Mouse (Mus musculus) c-Kit-positive CD71-negative TER-119-negative erythroid progenitor cells, embryonic 14.5 days (primary cell): ENCODE data around the gene Lrrc10.
"Not testable (repeated sequence)": the region's sequence is repeated elsewhere in the genome, so short reads cannot be mapped to it uniquely, and the experiment has no call there.

ENCODE experiments used
- DNase-seq: peaks from one replicate; pipeline ENCODE4 v3.0.0-alpha.2; 2013; ENCODE audit warnings: low read depth

Gene Lrrc10

GRCm38 (mm10) chr10:117045175-117046056, at the start of gene Lrrc10:
Gene Lrrc10, plus strand, starts transcription at chr10:117045341.
- no peak for DNase-seq

- no peak for DNase-seq
Observed at GRCm38 (mm10) chr10:116995584-116996235, 49.4 kb upstream of the Lrrc10 start.

DNA sequence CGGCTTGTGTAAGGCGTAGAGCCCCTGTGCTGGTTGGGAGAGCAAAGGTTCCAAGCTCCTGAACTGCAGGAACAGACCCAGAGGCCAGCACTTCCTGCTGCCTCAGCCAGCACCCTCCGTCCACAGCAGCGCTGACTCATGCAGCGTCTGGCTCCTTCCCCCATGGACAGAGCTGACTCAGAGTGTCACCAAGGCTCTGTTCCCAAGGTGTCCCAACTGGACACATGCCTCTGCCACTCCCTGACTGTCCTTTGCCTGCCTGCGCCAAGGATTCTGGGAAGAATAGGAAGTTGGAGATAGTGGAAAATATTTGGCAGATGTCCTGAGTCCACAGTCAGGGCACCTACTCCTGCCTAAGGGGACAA, 48.9 kb upstream of the Lrrc10 start:
- peak; percentile 10 for DNase-seq

DNA sequence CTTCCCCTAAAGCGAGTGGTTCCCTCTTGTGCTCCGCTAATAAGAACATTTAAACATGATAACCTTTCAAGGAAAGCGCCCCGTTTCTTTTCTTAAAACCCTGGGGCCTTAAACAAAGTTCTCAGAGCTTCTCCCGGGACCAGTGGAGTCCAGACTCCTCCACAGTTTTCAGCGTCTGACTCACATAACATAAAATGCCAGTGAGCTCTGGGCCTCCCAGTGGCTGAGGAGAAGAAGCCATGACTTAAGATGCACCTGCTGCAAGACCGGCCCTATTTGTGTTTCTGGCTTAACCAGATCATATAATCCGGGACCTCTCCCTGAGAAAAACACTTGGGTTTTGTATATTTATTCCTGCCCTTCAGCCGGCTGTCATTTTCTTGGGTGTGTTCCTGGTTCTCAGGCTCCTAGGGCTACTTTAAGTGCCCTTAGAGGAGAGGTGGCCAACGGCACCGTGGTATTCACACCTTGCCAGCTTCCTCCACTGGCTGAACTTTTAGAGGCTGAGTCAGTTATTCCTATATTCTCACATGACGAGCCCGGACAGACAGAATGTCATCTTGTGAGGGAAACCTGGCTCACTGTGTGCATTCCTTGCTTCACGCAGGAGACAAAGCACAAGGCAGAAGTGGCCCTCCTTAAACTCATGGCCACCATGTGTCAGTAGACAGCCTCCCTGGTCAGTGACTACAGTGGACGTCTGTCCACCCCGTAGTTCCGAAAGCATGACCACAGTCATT, 46.3 kb upstream of the Lrrc10 start:
- no peak for DNase-seq

DNA sequence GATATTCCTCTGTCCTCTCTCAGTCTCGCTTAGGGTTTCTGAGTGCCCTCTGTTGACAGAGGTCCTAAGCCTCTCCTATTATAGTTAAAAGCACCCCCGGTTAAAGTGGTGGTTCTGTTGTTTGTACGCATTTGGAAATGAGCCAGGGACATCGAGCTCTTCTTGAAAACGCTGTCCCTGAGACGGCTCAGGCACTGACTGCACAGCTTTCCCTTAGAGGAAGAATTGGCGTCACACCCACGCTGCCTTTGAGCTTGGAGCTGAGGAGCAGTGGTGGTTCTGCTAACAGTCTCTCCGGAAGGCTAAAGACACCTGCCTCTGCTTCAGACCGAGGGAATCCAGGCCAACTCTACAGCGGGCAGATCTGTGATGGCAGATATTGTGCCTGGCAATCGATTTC, 44.2 kb upstream of the Lrrc10 start:
- DNase-seq, result no peak

DNA sequence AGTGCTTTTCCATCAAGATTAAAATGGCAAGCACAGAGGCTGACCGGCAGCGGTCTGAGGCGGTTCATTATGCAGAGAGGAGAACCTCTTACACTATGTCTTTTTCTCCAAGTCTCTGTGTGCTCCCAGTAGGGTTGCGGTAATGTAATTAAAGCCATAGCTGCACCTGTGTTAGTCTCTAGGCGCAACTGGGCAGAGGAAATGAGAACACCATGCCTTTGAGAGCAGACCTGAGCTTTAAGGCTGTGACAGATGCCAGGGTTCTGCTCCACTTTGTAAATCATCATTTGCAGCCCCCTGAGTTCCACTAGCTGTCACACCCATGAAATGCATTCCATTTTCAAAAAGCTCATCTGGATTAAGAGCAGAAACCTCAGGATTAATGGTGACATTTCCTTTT, 40.4 kb upstream of the Lrrc10 start:
- no peak for DNase-seq

DNA sequence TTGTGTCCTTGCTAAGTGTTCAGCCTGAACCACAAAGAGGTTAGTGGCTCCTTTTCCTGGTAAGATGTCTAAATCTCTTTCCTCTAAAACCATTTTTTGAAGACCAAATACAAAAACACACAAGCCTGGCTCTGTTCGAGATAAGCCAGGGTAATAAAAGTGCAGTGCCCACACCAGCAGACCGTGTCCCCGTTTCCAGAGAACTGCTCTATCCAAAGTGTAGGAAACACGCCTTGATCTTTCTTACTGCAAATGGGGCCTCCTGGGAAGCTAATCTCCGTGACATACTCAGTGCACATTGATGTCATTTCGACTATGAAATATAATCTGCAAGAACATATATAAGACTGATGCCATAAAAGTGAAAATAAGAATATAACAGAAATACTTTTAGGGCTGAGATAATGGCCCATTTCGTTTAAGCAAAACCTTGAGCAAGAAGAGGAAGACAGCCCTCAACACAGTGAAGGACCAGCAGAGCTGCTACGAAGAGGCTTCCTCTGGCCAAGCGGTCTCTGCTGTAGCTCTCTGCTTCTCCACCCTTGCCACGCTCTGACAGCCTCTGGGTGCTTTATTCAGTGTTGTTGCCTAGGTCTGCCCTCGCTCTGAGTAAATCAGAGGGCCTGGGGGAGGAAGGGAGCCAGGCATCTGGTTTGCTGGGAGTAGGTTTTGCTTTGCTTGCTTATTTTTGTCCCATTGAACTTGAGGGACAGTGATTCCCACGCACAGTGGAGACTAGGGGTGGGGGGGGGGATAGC, 39.3 kb upstream of the Lrrc10 start:
- no peak for DNase-seq

- no peak for DNase-seq
Observed at GRCm38 (mm10) chr10:117009691-117010090, 35.5 kb upstream of the Lrrc10 start.

DNA sequence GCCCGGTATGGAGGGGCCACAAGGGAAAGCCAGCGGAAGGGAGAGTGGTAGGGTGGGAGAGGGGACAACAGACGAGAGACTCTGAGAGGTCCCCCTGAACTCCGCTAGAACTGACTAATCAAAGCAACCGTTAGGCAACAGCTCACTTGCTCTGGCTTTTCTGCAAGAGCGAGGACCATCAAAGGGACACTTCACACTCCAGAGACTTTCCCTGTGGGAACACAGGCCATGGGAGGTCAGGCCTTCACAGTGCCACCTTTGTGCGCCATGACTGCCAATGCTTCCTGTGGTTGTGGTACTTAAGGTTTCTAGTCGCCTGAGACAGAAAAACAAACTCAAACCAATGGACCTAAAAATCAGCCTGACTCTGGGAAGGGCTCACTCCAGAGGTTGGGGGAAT, 34.1 kb upstream of the Lrrc10 start:
- no peak for DNase-seq

DNA sequence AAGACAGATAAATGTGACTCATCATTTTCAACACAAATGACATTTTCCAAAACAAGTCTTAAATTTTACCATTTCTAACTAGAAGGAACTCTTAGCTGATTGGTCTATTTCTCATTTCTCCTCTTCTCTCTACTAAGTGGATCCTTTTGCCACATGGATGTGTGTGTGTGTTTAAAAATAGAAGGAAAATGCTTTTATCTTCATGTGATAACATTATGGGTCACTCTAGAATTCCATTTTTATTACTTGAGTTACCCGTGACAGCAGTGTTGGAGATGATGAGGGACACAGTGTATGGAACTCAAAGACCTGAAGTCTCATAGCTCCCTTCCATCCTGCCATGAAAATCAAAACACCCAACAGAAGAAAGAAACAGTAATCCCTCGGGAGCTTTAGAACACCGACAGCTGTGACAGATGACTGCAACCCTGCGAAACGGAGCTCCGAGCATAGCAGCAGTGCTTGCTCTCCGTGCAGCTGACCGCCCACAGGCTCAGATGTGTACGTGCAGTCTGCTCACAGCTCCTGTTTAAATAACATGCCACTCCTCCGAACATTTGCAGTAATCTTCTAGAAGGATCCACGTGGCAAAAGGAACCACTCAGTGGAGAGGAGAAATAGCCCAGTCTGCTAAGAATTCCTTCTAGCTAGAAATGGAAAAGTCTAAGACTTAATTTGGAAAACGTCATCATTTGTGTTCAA, 31.3 kb upstream of the Lrrc10 start:
- no peak for DNase-seq

DNA sequence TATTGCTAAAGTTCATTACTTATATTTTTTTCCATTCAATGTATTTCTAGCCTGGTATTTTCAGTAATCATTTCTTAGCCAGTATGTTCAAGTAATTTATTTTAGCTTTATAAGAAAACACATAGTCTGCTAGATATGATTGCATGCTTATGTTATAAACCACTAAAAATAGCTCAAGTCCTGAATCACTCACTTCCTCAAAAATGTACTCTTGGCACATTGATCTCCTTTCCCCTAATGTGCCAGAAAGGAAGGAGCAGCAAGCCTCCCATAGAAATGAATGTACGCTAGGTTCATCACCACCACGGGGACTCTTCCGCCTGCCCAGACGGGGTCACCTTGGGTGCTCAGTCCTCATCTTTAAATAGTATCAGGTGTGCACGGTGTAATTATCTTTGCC, 30.6 kb upstream of the Lrrc10 start:
- no peak for DNase-seq

DNA sequence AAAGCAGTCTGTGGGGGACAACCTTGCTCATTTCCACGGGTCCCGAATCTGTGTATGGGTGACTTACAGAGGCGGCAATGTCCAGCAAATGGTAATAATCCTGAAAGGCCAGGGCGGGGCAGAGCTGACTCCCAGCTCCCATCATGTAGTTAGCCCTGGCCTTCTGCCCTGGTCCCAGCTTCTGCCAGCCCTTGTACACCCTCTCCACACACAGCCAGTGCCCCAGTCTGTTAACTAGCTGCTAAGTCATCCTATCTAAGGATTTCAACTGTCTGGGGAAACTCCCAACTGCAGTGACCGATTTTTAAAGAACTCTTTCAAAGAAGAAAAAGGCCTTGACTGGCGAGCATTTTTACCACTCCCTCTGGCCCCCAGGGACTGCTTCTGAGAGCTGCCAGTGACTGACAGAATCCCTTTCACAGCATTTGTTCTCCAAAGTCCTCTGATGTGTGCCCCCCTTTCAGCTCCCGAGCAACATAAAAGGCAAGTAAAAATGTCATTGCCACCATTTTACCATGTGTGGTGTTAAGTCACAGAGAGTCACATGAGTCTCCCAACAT, 26.8 kb upstream of the Lrrc10 start:
- DNase-seq, result no peak

DNA sequence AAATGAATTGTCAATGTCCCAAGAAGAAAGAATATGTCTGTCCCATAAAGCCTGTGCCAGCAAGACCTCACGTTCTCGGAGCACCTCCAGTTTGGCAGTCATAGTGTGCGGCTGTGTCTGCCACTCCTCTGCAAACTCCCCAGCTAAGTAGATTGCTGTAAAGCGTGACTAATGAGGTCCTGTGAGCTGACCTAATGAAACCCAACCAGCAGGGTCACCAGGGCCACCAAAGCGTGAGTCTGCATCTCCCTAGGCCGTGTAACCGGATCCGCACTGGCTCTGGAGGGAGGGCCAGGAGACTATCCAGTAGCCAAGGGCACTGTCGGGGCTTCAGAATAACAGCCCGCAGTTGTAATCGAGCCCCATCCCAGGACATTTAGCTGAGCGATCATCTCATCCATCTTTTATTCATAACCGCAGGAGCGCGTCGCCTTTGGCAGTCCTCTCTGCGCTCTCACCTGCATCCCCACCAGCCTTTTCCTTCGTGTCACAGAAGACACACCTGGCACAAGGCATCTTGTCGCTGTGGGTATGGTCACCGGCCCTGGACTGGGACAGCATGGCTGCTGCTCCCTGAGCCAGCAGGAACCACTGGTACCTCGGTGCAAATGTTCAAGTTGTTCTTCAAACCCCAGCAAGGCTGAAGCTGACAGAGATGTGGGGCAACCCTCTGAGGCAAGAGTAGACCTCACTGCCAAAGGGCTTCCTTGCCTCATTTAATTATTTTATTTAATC, 24.0 kb upstream of the Lrrc10 start:
- no peak for DNase-seq

DNA sequence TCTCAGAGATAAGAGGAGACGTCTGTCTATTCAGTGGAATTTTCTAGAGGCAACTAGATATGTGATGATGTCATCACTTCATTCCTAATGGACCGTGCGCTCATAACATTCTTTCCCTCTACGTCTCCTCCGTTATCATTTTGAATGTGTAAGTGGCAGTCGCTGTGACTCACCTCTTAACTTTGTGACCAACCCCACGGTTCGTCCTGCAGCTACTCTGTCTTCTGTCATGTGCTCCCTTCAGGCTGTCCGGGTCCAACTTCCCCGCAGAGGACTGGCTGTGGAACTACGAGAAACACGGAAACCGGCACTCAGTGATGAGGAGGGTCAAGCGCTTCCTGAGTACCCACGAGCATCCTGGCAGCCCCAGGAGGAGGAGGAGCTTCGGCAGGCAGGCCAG, 21.4 kb upstream of the Lrrc10 start:
- no peak for DNase-seq

DNA sequence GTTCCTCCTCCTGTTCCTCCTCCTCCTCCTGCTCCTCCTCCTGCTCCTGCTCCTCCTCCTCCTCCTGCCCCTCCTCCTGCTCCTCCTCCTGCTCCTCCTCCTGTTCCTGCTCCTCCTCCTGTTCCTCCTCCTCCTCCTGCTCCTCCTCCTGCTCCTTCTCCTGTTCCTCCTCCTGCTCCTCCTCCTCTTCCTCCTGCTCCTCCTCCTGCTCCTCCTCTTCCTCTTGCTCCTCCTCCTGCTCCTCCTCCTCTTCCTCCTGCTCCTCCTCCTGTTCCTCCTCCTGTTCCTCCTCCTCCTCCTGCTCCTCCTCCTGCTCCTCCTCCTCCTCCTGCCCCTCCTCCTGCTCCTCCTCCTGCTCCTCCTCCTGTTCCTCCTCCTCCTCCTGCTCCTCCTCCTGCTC, 19.4 kb upstream of the Lrrc10 start:
- not testable (repeated sequence) for DNase-seq

GRCm38 (mm10) chr10:117026176-117026575, 19.0 kb upstream of the Lrrc10 start:
- DNase-seq, result no peak

- no peak for DNase-seq
Observed at GRCm38 (mm10) chr10:117031160-117031559, 14.0 kb upstream of the Lrrc10 start.

DNA sequence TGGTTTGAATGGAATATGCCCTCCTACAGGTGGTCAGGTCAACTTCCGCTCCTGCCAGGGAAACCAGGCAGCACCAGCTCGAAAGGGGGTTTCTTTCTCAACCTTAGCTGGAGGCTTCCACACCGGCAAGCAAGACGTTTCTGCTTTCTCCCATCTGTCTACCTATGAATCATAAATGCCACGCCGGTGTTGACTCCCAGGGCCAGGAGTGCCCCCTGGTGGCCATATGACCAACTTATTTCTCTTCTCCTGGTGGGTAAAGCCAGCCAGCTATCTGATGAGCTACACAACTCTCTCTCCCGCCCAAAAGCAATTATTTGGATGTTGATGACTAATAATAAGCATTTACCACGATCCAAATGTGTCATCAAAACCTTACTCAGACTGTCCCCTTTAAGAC, 11.4 kb upstream of the Lrrc10 start:
- peak; percentile 84 for DNase-seq

- DNase-seq, result no peak
Observed at GRCm38 (mm10) chr10:117040355-117040754, 4.8 kb upstream of the Lrrc10 start.

DNA sequence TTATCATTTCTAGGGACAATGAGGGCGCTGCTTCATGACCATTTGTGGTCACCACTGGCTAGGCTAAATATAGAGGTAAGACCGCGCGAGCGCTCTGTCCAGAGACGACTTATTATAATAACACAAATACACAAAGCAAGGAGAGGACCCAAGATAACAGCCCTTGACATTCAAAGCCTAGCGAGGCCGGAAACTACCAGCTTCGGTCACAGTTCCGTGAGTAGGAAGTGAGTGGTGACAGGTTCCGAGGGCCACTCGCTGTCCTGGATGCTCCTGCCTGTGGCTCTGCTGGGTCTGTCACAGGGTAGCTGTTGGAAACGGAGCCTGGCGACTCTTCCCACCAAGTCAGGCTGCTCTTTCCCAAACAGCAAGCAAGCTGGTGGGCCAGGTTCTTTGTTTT, 2.8 kb upstream of the Lrrc10 start:
- no peak for DNase-seq
